Mouse (Mus musculus) lung, postnatal 36 days (tissue): ENCODE measurements around the gene Ttc28.
A peak's percentile ranks its signal among the peaks of the same experiment; 100 is the strongest.

Experiments used
- DNase-seq: peaks from one replicate; pipeline ENCODE4 v3.0.0; 2022; ENCODE audit warnings: mixed read lengths

Ttc28 gene

GRCm38 (mm10) chr5:110960890-110961289 is 81.3 kb downstream of the Ttc28 start:
- no peak for DNase-seq

- no peak for DNase-seq
Observed at GRCm38 (mm10) chr5:110967483-110968055, 88.0 kb downstream of the Ttc28 start.

- DNase-seq = no peak
Observed at GRCm38 (mm10) chr5:110968566-110968965, 89.0 kb downstream of the Ttc28 start.

- peak; percentile 50 for DNase-seq
Observed at GRCm38 (mm10) chr5:110970162-110970780, 90.7 kb downstream of the Ttc28 start.

- DNase-seq = no peak
Observed at GRCm38 (mm10) chr5:110976721-110977120, 97.1 kb downstream of the Ttc28 start.

GRCm38 (mm10) chr5:110977796-110978195 is 98.2 kb downstream of the Ttc28 start:
- DNase-seq = no peak

- peak; percentile 85 for DNase-seq
Observed at GRCm38 (mm10) chr5:110978461-110978860, 98.9 kb downstream of the Ttc28 start.

GRCm38 (mm10) chr5:110979011-110979860 is 99.6 kb downstream of the Ttc28 start:
- peak; percentile 48 for DNase-seq

GRCm38 (mm10) chr5:110979861-110980346 is 100.3 kb downstream of the Ttc28 start:
- DNase-seq = peak; percentile 83

GRCm38 (mm10) chr5:110980576-110980975 is 101.0 kb downstream of the Ttc28 start:
- no peak for DNase-seq

- DNase-seq = peak; percentile 52
Observed at GRCm38 (mm10) chr5:110982436-110982835, 102.8 kb downstream of the Ttc28 start.

GRCm38 (mm10) chr5:110984136-110984681 is 104.6 kb downstream of the Ttc28 start:
- no peak for DNase-seq

- no peak for DNase-seq
Observed at GRCm38 (mm10) chr5:110996835-110997539, 117.4 kb downstream of the Ttc28 start.

GRCm38 (mm10) chr5:110997692-110998091 is 118.1 kb downstream of the Ttc28 start:
- no peak for DNase-seq

- DNase-seq = no peak
Observed at GRCm38 (mm10) chr5:110998298-110998697, 118.7 kb downstream of the Ttc28 start.

GRCm38 (mm10) chr5:111000953-111001352 is 121.3 kb downstream of the Ttc28 start:
- no peak for DNase-seq

- DNase-seq = no peak
Observed at GRCm38 (mm10) chr5:111003220-111003619, 123.6 kb downstream of the Ttc28 start.

GRCm38 (mm10) chr5:111003750-111004149 is 124.1 kb downstream of the Ttc28 start:
- no peak for DNase-seq

- DNase-seq = no peak
Observed at GRCm38 (mm10) chr5:111006272-111007135, 126.9 kb downstream of the Ttc28 start.

- DNase-seq = no peak
Observed at GRCm38 (mm10) chr5:111007136-111007500, 127.5 kb downstream of the Ttc28 start.

GRCm38 (mm10) chr5:111007900-111008299 is 128.3 kb downstream of the Ttc28 start:
- DNase-seq = no peak

GRCm38 (mm10) chr5:111008431-111008830 is 128.8 kb downstream of the Ttc28 start:
- no peak for DNase-seq
